Mouse (Mus musculus): ENCODE data around the gene Sdc4.

The Sdc4 gene

DNA sequence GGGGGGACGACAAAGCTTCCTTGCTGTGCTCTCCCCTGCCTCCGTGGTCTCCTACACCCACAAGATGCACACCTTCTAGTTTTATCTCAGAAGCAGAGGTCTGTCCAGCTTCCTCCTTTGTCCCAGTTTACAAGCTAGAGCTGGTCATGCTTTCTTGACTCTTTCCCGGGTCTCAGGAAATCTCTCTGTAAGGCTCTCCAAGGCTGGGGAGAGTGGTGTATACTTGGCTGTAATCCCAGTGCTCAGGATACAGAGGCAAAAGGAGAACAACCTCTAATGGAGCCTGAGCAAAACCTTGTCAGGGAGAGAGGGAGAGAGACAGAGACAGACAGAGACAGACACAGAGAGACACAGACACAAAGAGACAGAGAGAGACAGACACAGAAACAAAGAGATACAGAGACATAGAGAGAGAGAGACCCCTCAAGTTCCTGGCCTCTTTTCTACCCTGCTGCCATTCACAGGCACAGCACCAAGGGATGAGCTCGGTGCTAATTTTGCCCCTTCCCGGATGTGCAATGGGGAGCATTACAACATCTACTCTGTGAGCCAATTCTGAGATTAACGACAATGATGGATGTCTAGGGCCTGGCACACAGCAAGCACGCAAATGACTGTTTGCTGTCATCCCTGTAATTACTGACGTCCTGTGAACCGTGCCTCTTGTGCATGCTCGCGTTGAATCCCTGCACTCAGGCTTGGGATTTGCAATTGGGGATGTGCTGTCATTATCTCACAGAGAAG is 59.9 kb downstream of the Sdc4 start:
- in situ Hi-C loops (cut with MboI; ENCODE audit: low pct_unique_long_range_greater_than_20kb in 1 of 2, low sequenced_read_pairs in 2 of 2, unreplicated experiment in 1 of 2): no loop called here

DNA sequence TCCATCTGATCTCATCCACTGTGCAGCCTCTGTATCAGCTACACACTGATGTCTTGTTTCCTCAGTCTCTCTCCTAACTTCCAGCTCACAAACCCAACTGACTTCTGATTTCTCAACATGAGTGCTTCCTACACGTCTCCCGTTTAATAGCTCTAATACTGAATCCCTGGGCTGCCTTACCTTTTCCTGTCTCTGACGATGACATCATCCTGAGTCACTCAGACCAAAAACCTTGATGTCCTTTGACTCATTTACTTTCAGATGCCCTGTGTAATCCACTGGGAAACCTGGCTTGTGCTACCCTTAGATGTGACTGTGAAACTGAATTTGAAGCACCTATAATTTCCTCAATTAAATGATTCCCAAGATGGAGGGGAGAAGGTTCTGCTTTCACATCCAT is 60.7 kb downstream of the Sdc4 start:
- in situ Hi-C loops (cut with MboI; ENCODE audit: low pct_unique_long_range_greater_than_20kb in 1 of 2, low sequenced_read_pairs in 2 of 2, unreplicated experiment in 1 of 2): no loop called here

GRCm38 (mm10) chr2:164381726-164382125 is 62.0 kb downstream of the Sdc4 start:
- in situ Hi-C loops (cut with MboI; ENCODE audit: low pct_unique_long_range_greater_than_20kb in 1 of 2, low sequenced_read_pairs in 2 of 2, unreplicated experiment in 1 of 2): no loop called here

DNA sequence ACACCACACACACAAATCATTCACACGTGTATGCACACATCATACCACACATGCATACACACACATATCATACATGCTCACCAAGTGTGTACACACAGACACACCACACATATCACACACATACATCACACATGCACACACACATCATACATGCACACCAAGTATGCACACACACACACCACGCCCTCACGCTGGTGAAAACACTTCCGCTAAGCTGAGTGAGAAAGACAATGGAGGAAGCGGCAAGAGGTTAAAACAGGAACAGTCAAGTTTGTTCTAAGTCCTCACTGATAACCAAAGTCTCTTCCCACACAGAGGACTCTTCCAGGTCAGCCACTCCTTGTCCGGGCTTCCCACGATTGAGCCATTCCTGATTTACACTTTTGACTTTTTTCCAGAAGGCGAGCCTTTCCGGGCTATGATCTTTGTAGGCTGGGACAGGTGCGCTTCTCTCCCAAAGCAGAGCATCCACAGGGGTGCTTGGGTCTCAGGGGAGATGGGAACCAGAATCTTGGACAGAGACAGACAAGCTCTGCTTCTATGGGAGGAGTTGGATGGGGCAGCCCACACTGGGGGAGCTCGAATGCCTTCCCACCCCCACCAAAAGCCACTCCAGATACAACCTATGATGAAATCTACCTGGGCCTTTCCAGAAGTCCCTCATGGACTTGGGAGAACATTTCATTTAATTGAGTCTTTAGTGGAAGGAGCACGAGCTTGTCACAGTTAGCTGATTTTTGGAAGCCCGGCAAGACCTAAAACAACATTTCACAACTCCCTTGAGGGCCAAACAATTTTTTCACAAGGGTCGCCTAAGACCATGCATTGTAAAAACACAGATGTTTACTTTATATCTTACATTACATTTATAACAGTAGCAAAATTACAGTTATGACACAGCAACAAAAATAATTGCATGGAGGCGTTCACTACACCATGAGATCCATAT is 65.9 kb downstream of the Sdc4 start:
- in situ Hi-C loops (cut with MboI; ENCODE audit: low pct_unique_long_range_greater_than_20kb in 1 of 2, low sequenced_read_pairs in 2 of 2, unreplicated experiment in 1 of 2): no loop called here
